Mouse (Mus musculus) liver, embryonic 14.5 days (tissue): Measurements from ENCODE around the gene Upp2.

ENCODE experiments used
- CTCF ChIP-seq: IDR thresholded peaks from 2 replicates; pipeline ENCODE4 v1.5.1; 2016; ENCODE audit warnings: antibody characterized with exemption, low read depth, control low read depth
- EP300 ChIP-seq: IDR thresholded peaks from 2 replicates; pipeline ENCODE4 v1.6.1; 2016; ENCODE audit warnings: antibody characterized with exemption, low read depth

GRCm38 (mm10) chr2:58529860-58530440 lies 37.1 kb upstream of the Upp2 start:
- no peak for TF ChIP-seq CTCF
- TF ChIP-seq EP300 = no peak
